Mouse (Mus musculus) erythroblast, adult 5-6 weeks (primary cell): ENCODE data around the gene Gm47791. TPM values are rescaled to one million over a fixed set of nuclear protein-coding genes. Genes with fewer than 3 reads are reported as not detected.

Experiments
- ATAC-seq: replicated peaks from 2 replicates; pipeline ENCODE4 v1.8.0; 2016; ENCODE audit warnings: moderate number of reproducible peaks, mild to moderate bottlenecking, moderate TSS enrichment, inconsistent platforms; ENCODE audit not compliant: poor library complexity, low FRiP score, severe bottlenecking
- total RNA-seq, 2 experiments: library from RNA; stranded (forward) in 1 of 2; stranded (reverse) in 1 of 2; fragments of 150-400 nt in 1 of 2; fragments of 200-764, 138-1000 nt in 1 of 2; gene quantifications; 2 replicates each; pipeline versions ENCODE4 v1.2.3 to v1.2.4; 2015 to 2017; ENCODE audit warnings: low replicate concordance in 2 of 2

The Gm47791 gene
- total RNA-seq, 2 experiments from 2014 or later: not detected

DNA sequence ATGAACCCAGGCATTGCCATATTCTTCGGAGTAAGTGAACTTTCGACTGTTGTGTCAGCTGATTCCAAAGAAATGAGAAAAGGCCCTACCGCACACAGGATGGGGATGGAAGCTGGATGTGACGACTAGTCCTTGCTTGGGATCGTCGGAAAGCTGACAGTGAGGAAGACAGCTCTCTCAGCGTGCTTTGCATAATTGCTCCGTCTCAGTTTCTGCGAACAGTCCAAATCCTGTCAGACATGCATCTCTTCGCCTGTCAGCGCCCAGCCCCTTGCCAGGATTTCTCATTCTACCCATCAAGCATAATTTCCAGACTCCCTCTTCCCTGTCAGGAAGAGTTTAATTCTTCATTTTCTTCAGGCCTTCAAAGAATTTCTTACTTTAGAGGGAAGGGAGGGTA, 20.1 kb upstream of the Gm47791 start:
- ATAC-seq: no peak

DNA sequence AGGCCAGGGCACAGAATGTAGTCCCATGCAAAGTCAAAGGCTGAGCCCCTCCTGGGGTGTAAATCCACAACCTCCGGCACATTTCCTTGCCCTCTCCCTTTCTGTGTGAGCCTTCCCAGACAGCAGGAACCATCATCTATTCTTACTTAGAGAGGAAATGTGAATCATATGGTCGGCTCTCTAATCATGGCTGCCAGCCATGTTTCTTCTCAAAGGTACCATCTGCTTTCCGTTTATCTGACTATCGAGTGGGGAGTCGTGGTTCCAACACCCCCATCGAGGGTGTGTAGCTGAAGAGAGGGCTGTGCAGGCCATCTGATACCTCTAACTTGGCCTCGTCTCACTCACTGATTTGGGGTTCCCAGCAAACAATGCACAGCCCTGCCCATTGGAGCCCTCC, 17.0 kb upstream of the Gm47791 start:
- ATAC-seq: no peak

GRCm38 (mm10) chr1:82787414-82787813, 16.4 kb upstream of the Gm47791 start:
- ATAC-seq: no peak

- no peak; the same call in 1 of the 2 replicates for ATAC-seq
These were observed 14.5 kb upstream of the Gm47791 start for GRCm38 (mm10) chr1:82785546-82785945.

DNA sequence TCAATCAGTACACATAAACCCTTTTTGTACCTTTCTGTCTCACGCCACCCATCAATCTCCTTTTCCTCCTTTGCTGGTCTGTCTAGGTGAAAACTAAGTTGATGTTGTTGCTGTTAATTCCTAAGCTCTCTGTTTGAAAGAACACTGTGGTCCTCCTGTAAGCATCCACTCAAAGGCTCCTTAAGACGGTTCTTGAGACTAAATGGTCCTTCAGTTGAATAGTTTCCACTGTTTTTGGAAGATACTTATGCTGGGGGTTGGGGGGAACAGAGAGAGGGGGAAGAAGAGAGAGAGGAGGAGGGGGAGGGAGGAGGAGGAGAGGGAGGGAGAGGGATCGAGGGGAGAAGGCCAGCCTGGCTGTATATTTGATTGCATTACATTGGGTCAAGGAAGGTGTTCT, 12.5 kb upstream of the Gm47791 start:
- ATAC-seq: no peak

- no peak for ATAC-seq
These were observed 8.4 kb upstream of the Gm47791 start for GRCm38 (mm10) chr1:82779388-82779966.

- ATAC-seq: no peak
These were observed 4.2 kb upstream of the Gm47791 start for GRCm38 (mm10) chr1:82775293-82775692.

DNA sequence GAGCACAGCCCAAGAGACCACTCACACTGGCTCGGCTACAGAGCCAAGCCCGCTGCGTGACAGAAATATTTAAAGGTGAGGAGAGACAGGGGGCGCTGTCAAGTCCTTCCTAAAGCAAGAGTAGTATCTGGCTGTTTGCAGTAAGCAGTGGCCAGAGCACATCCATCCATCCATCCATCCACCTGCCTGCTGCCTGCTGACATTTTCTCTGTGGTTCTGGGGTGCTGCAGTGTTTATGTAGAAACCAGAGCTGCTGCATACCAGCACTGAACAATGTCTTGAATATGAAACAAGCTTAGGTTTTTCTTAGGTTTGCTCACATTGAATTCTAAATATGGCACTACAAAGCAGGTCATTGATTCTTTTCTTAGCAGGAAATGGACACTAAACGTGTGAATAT, 2.2 kb upstream of the Gm47791 start:
- ATAC-seq: no peak

GRCm38 (mm10) chr1:82772428-82772827, 1.4 kb upstream of the Gm47791 start:
- no peak for ATAC-seq

DNA sequence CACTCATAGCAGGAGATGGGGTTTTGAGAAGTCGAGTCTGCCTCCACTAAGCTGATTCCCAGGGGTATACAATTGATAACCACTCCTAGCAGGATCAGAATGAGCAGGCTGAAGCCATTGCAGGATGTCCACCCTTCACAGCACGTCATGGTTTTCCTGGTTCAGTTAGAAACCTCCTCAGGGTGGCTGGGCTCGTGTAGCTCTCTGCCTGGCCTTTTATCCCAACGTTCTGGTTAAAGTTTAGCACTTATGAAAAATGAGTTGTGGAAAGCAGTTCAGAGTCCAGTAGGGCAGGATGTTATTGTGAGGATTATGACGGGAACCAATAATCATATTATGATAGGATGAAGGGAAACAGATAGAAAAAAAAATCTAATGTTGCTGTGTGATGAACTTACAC, 2.8 kb downstream of the Gm47791 start, which contains the start of gene Tm4sf20:
Gene Tm4sf20, minus strand, starts transcription at position 193 of the 400 bp plus-strand sequence.
- ATAC-seq: no peak

- no peak for ATAC-seq
These were observed 4.4 kb downstream of the Gm47791 start for GRCm38 (mm10) chr1:82766641-82767040.

DNA sequence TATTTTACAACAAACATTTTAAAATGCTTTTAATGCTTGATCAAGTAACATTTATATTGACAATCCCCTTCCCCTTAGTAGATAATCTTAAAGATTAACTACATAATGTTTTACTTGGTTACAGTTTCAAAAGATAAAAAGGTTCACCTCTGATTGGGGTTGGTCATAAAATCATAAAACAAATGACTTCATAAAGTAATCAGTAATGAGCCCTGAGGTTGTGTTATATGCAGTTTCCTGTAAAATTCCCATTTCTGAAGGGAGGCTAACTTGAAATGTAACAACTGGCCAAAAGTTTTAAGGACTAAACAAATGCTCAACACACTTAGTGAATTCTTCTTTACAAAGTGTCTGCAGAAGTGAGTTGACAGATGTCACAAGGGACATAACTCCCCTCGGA, 4.8 kb downstream of the Gm47791 start:
- no peak for ATAC-seq

DNA sequence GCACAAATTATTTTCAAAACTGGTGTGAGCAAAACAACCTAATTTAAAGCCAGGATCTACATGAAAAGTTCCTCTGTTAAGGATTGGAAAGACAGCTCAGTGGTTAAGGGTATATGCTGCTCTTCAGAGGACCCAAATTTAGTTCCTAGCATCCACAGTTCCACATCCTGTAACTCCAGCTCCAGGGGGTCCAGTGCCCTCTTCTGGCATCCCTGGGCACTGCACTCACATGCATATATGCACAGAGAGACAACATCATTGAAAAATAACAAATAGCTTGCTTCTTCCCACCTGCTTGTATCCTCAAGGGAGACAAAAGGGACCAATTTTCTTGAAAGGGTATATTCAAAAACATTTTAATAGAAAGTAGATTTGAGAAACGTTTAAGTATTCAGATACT, 8.8 kb downstream of the Gm47791 start:
- no peak for ATAC-seq

DNA sequence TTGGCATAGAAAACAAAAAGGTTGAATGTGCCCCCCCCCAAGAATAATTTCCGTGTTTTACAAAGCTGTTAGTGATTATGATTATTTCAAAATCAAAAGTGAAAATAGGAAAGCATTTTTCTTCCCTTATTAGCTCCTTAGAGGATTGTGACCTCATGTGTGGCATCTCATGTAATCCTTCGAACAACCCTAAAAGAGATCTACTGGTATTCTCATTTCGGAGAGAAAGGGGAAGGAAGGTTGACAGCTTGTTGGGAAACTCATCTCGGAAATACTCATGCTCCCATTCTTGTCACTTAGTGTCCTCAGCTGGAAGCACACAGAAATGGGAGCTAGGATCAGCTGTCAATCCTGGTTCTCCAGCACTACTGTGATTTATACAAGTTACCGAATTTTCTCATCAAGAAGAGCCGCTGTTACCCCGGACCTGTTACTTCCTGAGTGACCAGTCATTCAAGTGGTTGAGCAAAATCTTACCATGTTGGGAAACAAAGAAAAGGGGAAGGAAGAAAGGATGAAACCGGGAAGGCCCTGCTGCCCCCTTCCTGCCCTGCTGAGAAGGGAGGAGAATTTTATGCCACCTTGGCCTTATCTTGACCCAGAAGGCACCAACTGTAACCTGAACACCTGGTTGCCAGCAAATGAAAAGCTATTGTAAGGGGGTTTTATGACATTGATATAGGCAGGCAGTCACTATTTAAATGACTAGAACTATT, 9.4 kb downstream of the Gm47791 start:
- ATAC-seq: no peak

DNA sequence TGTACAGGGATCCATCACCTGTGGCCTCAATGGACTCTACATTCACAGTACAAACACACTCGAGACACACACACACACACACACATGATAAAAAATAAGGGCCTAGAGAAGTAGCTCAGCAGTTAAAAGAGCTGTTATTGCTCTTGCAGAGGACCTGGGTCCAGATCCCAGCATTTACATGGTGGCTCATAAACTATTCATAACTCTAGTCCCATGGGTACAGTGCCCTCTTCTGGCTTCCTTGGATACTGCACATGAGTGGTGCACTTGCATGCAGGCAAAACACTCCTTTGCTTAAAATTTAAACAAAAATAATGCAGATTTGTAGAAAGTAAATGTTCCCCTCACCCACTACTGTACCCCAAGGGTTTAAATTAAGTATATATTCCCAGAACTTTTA, 11.5 kb downstream of the Gm47791 start:
- ATAC-seq: peak; percentile 75

DNA sequence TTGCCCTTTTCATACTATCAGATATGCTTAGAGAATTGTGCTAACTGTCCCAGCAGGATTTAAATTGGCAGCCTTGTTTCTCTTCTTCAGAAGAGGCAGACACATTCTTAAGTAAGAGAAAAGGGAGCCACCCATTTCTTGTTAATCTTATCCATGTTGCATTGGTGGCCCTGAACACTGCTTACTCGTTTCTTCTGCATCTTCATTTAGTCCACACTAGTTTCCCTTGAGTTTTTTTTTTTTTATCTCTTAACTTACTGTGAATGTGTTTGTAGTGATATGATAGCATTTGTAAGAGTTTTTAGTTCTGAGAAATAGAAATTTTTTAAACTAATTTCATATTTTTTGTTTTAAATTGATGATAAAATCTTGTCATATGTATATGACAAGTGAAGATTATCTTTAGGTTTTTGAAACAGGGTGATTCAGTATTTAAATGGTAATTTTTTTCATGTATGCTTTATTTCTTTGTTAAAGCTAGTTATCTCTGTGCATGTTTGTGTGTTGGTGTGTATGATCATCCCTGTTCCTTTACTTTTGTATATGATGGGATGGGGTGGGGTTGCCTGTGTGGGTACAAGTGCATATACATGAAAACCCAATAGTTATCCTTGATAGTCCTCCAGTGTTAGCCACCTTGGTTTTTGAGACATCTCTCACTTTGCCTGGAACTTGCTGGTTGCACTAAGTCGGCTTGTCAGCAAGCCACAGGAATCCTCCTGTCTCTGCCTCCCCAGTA, 23.2 kb downstream of the Gm47791 start:
- no peak for ATAC-seq

- ATAC-seq: no peak
These were observed 24.6 kb downstream of the Gm47791 start for GRCm38 (mm10) chr1:82746408-82746807.

DNA sequence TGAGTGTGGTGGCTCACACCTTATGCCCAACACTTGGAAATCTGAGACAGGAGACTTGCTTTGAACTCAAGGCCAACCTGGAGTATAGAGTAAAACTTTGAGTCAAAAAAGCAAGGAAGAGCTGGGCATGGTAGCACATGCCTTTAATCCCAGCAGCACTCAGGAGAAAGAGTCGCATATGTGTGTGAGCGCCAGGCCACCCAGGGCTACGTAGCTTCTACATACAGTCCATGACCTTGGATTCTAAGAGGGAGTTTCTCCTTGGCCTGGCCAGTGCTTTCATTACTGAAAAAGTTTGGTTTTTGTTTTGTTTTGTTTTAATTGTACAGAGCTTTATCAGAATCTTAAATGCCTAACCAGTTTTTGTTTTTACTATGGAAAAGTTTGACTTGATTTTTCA, 27.1 kb downstream of the Gm47791 start:
- no peak for ATAC-seq

GRCm38 (mm10) chr1:82741539-82741938, 29.5 kb downstream of the Gm47791 start:
- ATAC-seq: no peak

DNA sequence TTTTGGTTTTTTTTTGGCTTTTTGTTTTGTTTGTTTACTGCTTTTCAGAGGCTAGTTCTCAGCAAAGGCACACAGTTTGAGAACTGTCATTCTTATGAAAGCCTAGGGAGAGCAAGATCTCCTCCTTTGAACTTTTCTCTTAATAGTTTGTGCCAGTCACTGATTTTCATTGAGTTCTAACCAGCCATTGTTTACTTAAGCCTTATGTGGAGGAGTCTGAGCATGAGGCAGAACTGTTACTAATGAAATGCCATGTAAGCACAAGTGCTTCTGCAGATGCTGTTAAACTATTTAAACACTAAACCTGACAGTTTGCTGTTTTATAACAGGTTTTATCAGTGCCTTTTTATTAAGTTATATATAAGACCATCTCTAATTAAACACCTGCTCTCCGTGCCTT, 33.0 kb downstream of the Gm47791 start:
- no peak for ATAC-seq

DNA sequence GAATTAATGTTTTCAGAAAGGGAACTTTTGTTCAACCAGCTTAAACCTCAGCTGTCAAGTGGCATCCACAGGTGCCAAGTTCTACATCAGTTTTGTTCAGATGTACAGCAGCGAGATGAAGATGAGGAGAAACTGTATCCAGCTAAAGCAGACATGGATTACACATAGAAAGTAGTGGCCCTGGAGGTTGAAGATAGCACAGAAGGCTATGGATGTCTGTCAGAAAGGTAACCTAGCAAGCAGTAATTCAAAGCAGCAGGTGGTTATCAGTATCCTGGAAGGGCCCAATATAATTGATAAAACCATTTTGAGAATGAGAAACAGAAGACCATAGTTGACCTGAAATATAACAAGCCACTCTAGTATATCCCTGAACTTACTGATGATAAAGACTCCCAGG, 37.7 kb downstream of the Gm47791 start:
- ATAC-seq: no peak
